Mouse (Mus musculus): ENCODE measurements around the gene Ajap1. TPM values are rescaled to one million over a fixed set of nuclear protein-coding genes. Genes with fewer than 3 reads are reported as not detected.

Ajap1 gene
- polyA plus RNA-seq, 1 experiment = not detected

- no peak overlapping the region for H3K4me3 ChIP-seq (ENCODE audit: control insufficient read depth, low read depth, low read length)
- no peaks in the 10 kb centered on the region for H3K27me3 ChIP-seq (ENCODE audit: control insufficient read depth, insufficient read depth, low read length)
- H3K36me3 ChIP-seq (ENCODE audit: control insufficient read depth, insufficient read depth, low read length) = no peaks in the 10 kb centered on the region
- H3K4me1 ChIP-seq (ENCODE audit: control insufficient read depth, insufficient read depth, low read length) = no peaks in the 10 kb centered on the region
- TF ChIP-seq POLR2A (IDR thresholded peaks at IDR 0.05; ENCODE audit: control insufficient read depth, low read depth, low read length) (no peak), CTCF (IDR thresholded peaks at IDR 0.05; ENCODE audit: control insufficient read depth, insufficient read depth, insufficient replicate concordance, low read depth, low read length) (no peak)
- H3K27ac ChIP-seq (ENCODE audit: control insufficient read depth, insufficient read depth, low read depth, low read length) = no peak overlapping the region
Measured at GRCm38 (mm10) chr4:153381433-153381832, 101.2 kb downstream of the Ajap1 start.

GRCm38 (mm10) chr4:153380885-153381284, 101.7 kb downstream of the Ajap1 start:
- H3K27ac ChIP-seq (ENCODE audit: control insufficient read depth, insufficient read depth, low read depth, low read length) = no peak overlapping the region
- no peaks in the 10 kb centered on the region for H3K4me1 ChIP-seq (ENCODE audit: control insufficient read depth, insufficient read depth, low read length)
- H3K4me3 ChIP-seq (ENCODE audit: control insufficient read depth, low read depth, low read length) = no peak overlapping the region
- H3K36me3 ChIP-seq (ENCODE audit: control insufficient read depth, insufficient read depth, low read length) = no peaks in the 10 kb centered on the region
- TF ChIP-seq POLR2A (IDR thresholded peaks at IDR 0.05; ENCODE audit: control insufficient read depth, low read depth, low read length) = no peak
- no peak for TF ChIP-seq CTCF (IDR thresholded peaks at IDR 0.05; ENCODE audit: control insufficient read depth, insufficient read depth, insufficient replicate concordance, low read depth, low read length)
- no peaks in the 10 kb centered on the region for H3K27me3 ChIP-seq (ENCODE audit: control insufficient read depth, insufficient read depth, low read length)

- no peak for TF ChIP-seq CTCF (IDR thresholded peaks at IDR 0.05; ENCODE audit: control insufficient read depth, insufficient read depth, insufficient replicate concordance, low read depth, low read length)
- no peak for TF ChIP-seq POLR2A (IDR thresholded peaks at IDR 0.05; ENCODE audit: control insufficient read depth, low read depth, low read length)
- Histone ChIP-seq H3K36me3 (ENCODE audit: control insufficient read depth, insufficient read depth, low read length) (no peaks in the 10 kb centered on the region), H3K27ac (ENCODE audit: control insufficient read depth, insufficient read depth, low read depth, low read length) (no peak overlapping the region), H3K4me3 (ENCODE audit: control insufficient read depth, low read depth, low read length) (no peak overlapping the region), H3K27me3 (ENCODE audit: control insufficient read depth, insufficient read depth, low read length) (no peaks in the 10 kb centered on the region), H3K4me1 (ENCODE audit: control insufficient read depth, insufficient read depth, low read length) (no peaks in the 10 kb centered on the region)
Measured at GRCm38 (mm10) chr4:153377981-153378380, 104.6 kb downstream of the Ajap1 start.

GRCm38 (mm10) chr4:153374233-153374632, 108.4 kb downstream of the Ajap1 start:
- Histone ChIP-seq H3K36me3 (ENCODE audit: control insufficient read depth, insufficient read depth, low read length) (no peaks in the 10 kb centered on the region), H3K4me1 (ENCODE audit: control insufficient read depth, insufficient read depth, low read length) (no peaks in the 10 kb centered on the region), H3K27me3 (ENCODE audit: control insufficient read depth, insufficient read depth, low read length) (no peaks in the 10 kb centered on the region), H3K4me3 (ENCODE audit: control insufficient read depth, low read depth, low read length) (no peak overlapping the region), H3K27ac (ENCODE audit: control insufficient read depth, insufficient read depth, low read depth, low read length) (no peak overlapping the region)
- TF ChIP-seq POLR2A (IDR thresholded peaks at IDR 0.05; ENCODE audit: control insufficient read depth, low read depth, low read length) (no peak), CTCF (IDR thresholded peaks at IDR 0.05; ENCODE audit: control insufficient read depth, insufficient read depth, insufficient replicate concordance, low read depth, low read length) (no peak)

GRCm38 (mm10) chr4:153373125-153373524, 109.5 kb downstream of the Ajap1 start:
- Histone ChIP-seq H3K4me1 (ENCODE audit: control insufficient read depth, insufficient read depth, low read length) (no peaks in the 10 kb centered on the region), H3K36me3 (ENCODE audit: control insufficient read depth, insufficient read depth, low read length) (no peaks in the 10 kb centered on the region), H3K27ac (ENCODE audit: control insufficient read depth, insufficient read depth, low read depth, low read length) (no peak overlapping the region), H3K27me3 (ENCODE audit: control insufficient read depth, insufficient read depth, low read length) (no peaks in the 10 kb centered on the region), H3K4me3 (ENCODE audit: control insufficient read depth, low read depth, low read length) (no peak overlapping the region)
- TF ChIP-seq POLR2A (IDR thresholded peaks at IDR 0.05; ENCODE audit: control insufficient read depth, low read depth, low read length) (no peak), CTCF (IDR thresholded peaks at IDR 0.05; ENCODE audit: control insufficient read depth, insufficient read depth, insufficient replicate concordance, low read depth, low read length) (no peak)

- TF ChIP-seq POLR2A (IDR thresholded peaks at IDR 0.05; ENCODE audit: control insufficient read depth, low read depth, low read length) (no peak), CTCF (IDR thresholded peaks at IDR 0.05; ENCODE audit: control insufficient read depth, insufficient read depth, insufficient replicate concordance, low read depth, low read length) (no peak)
- Histone ChIP-seq H3K27me3 (ENCODE audit: control insufficient read depth, insufficient read depth, low read length) (no peaks in the 10 kb centered on the region), H3K27ac (ENCODE audit: control insufficient read depth, insufficient read depth, low read depth, low read length) (no peak overlapping the region), H3K4me3 (ENCODE audit: control insufficient read depth, low read depth, low read length) (no peak overlapping the region), H3K36me3 (ENCODE audit: control insufficient read depth, insufficient read depth, low read length) (no peaks in the 10 kb centered on the region), H3K4me1 (ENCODE audit: control insufficient read depth, insufficient read depth, low read length) (no peaks in the 10 kb centered on the region)
Measured at GRCm38 (mm10) chr4:153368620-153369159, 113.9 kb downstream of the Ajap1 start.

- TF ChIP-seq CTCF (IDR thresholded peaks at IDR 0.05; ENCODE audit: control insufficient read depth, insufficient read depth, insufficient replicate concordance, low read depth, low read length) (no peak), POLR2A (IDR thresholded peaks at IDR 0.05; ENCODE audit: control insufficient read depth, low read depth, low read length) (no peak)
- no peak overlapping the region for H3K27ac ChIP-seq (ENCODE audit: control insufficient read depth, insufficient read depth, low read depth, low read length)
- H3K4me1 ChIP-seq (ENCODE audit: control insufficient read depth, insufficient read depth, low read length) = no peaks in the 10 kb centered on the region; the same call in 1 of the 2 replicates
- no peaks in the 10 kb centered on the region for H3K36me3 ChIP-seq (ENCODE audit: control insufficient read depth, insufficient read depth, low read length)
- no peaks in the 10 kb centered on the region for H3K27me3 ChIP-seq (ENCODE audit: control insufficient read depth, insufficient read depth, low read length)
- no peak overlapping the region for H3K4me3 ChIP-seq (ENCODE audit: control insufficient read depth, low read depth, low read length)
Measured at GRCm38 (mm10) chr4:153360868-153361545, 121.6 kb downstream of the Ajap1 start.

Data from testis, adult 2 months (tissue).